Mouse (Mus musculus) adrenal gland, postnatal 36 days (tissue): ENCODE measurements around the gene 1700028P14Rik. TPM values are rescaled to one million over a fixed set of nuclear protein-coding genes. Genes with fewer than 3 reads are reported as not detected.
A peak's percentile ranks its signal among the peaks of the same experiment; 100 is the strongest.
"Not testable (repeated sequence)": the region's sequence is repeated elsewhere in the genome, so short reads cannot be mapped to it uniquely, and the experiment has no call there.

ENCODE experiments used
- DNase-seq, 2 experiments: peaks; one replicate each; pipeline ENCODE4 v3.0.0; 2021; ENCODE audit warnings: mixed read lengths in 1 of 2
- long read RNA-seq, 2 experiments: library from polyadenylated mRNA; stranded (forward); transcript quantifications; one replicate each; pipeline ENCODE4 v2.0.0; 2021; ENCODE audit warnings: borderline sequencing depth in 2 of 2
- total RNA-seq, 2 experiments: library from RNA; stranded (reverse); gene quantifications; 2 replicates each; pipeline ENCODE4 v1.2.3; 2021

1700028P14Rik gene
- total RNA-seq, result under 1 TPM in 1 of 2 experiments, not detected in 1; 0.33 TPM
- long read RNA-seq, experiment 1, result 0 reads
- long read RNA-seq, experiment 2, result 0 reads

- peak; percentile 65 to 74 for DNase-seq
Observed at GRCm38 (mm10) chr19:23652644-23653043, at the start of gene 1700028P14Rik. Gene 1700028P14Rik (minus strand): TSS chr19:23652812.

DNA sequence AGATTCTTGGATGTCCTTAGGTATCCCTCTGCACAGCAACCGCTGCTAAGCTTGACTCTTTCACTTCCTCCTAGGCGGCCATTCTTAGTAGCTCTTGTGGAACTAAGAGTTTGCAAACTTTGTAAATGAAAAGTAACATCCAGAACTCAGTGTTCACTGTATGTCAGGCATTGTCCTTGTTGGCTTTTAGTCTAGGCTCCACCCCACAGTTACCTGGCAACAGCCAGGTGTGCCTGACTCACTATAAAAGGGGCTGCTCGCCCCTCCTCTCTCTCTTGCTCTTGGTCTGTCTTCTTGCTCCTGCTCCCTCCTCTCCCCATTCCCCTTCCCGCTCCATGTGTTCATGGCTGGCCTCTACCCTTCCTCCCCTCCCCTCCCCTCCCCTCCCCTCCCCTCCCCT is 46.5 kb upstream of the 1700028P14Rik start:
- DNase-seq, result no peak

- peak; percentile 62 to 70 for DNase-seq
Observed at GRCm38 (mm10) chr19:23698366-23698765, 45.8 kb upstream of the 1700028P14Rik start.

- peak; percentile 51 to 52 for DNase-seq
Observed at GRCm38 (mm10) chr19:23697861-23698260, 45.2 kb upstream of the 1700028P14Rik start.

DNA sequence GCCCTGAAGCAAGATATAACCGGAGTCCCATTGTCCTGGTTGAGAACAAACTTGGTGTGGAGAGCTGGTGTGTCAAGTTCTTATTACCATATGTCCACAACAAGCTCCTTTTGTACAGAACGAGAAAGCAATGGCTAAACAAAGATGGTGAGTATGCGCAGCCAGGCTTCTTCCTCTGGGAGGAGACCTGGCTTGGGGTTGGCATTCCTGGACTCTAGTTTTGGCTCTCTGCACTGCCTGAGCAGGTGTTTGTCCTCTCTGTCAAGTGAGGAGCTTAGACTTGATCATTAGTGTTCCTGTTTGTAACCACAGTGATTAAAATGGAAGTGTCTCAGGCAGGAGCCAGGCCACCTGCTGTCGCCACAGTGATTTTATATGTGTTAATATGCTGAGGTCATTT is 41.7 kb upstream of the 1700028P14Rik start:
- DNase-seq, result no peak

DNA sequence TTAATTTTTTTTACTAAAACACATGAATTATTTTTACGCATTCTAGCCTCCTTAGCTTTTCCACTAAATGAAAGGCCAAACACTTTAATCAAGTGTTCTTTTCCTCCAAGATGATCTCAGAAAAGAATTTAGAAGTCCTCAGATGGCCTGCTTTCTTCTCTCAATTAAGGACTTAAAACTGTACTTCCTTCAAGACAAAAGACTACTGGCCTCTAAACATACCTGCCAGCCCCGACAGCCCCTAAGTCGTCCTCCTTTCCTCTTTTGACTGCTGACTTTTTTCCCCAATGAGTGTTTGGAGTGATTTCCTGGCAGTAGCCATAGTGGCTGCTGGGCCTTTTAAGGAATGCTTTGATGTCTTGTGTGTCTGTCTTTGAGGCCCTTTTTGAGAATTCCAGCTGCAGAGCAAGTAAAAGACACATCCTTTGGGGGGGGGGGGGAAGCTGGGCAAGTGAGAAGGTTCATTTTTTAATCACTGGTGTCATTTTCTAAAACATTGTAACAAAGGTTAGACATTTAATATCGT is 35.9 kb upstream of the 1700028P14Rik start:
- no peak for DNase-seq

GRCm38 (mm10) chr19:23687296-23688021 is 34.8 kb upstream of the 1700028P14Rik start, which contains the start of gene Ptar1:
Gene Ptar1 (plus strand): TSS chr19:23687429.
- DNase-seq, result peak; percentile 94 to 96

GRCm38 (mm10) chr19:23686962-23687295 is 34.3 kb upstream of the 1700028P14Rik start:
- DNase-seq, result no peak

GRCm38 (mm10) chr19:23675656-23676055 is 23.0 kb upstream of the 1700028P14Rik start:
- DNase-seq, result not testable (repeated sequence)

GRCm38 (mm10) chr19:23673021-23673420 is 20.4 kb upstream of the 1700028P14Rik start:
- DNase-seq, result no peak

DNA sequence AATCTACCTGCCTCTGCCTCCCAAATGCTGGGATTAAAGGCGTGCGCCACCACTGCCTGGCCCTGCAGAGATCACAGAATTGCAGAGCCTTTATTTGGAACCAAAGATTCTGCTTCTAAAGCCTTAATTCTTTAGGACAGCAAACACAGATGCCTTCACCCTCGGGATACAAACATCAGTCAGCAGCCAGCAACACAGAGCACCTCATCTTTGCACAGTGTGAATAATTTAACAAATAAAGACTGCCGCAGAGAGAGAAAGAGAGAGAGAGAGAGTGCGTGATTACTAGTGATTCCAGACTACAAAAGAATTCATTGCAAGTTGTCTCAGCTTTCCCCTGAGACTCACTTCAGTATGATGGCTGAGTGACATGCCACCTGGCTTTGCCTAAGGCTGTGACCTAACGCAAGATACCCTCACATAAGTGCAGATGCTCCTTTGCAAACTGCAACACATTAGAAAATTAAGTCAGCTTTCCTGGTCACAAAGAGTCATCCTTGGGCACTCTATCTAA is 15.6 kb upstream of the 1700028P14Rik start:
- no peak for DNase-seq

GRCm38 (mm10) chr19:23664083-23664482 is 11.5 kb upstream of the 1700028P14Rik start:
- no peak for DNase-seq

DNA sequence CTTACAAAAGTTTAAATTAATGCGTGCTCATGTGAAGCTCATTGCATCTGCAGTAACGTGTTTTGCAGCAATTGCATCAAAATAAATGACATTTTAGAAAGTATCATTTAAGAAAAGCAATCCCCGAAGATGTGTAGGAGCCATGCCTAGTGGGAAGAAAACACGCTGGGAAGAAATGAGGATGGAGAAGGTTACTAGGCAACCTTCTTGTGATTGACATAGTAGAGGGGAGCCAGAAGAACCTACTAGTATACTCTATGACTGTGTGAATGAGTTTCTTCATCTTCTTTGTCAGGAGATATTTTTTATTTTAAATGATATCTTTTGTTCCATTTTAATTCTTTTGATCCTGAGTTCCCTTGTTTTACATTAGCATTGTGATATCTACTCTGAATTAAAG is 5.7 kb upstream of the 1700028P14Rik start:
- DNase-seq, result no peak

- DNase-seq, result no peak
Observed at GRCm38 (mm10) chr19:23657261-23657932, 4.8 kb upstream of the 1700028P14Rik start.

DNA sequence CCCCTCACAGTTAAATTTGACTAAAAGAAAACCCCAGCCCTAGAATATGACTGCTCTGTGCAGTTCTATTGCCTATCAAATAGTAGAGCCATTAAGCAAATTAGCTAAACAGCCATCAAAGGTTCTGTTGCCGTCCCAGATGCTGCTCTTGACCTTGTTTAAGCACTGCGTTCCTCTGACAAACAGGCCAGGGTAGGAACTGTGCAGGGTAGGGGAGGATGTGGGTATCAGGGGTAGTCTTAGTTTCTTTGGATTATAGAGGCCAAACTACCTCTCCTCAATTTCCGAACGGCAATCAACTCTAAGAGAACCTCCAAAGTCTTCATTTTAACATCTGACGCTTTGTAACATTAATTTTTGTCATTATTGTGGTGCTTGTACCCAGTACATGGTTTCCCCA is 542 bp upstream of the 1700028P14Rik start:
- no peak for DNase-seq

DNA sequence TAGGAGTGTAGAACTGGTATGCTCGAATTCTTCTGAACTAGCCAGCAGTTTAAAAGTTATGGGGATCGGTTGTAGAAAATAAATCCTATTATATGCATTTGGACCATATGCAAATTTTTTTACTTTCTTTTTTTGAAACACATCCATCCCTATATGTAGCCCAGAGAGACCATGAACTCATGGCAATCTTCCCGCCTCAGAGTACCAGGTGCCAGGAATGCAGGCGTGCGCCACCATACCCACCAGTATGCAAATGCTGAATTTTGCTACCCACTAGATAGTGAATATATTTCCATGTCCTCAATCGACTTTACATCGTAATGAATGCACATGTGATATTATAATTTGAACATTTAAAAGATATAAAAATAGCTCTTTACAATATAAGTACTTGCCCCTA is 5.3 kb downstream of the 1700028P14Rik start:
- DNase-seq, result no peak

DNA sequence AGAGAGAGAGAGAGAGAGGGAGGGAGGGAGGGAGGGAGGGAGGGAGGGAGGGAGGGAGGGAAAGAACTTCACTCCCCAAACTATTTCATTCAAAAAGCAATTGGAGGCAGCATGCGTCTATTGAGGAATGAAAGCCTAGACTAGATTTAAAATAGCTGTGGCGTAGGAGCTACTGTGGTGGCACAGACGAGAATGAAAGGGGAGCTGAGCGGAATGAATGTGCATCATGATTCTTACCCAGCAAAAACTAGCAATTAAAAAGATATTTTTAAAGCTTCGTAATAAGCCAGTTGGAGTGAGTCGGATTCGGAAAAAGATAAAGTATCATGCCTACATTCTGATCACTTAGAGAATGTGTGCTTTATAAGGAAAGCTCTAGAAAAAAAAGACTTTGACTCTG is 7.3 kb downstream of the 1700028P14Rik start:
- DNase-seq, result no peak

DNA sequence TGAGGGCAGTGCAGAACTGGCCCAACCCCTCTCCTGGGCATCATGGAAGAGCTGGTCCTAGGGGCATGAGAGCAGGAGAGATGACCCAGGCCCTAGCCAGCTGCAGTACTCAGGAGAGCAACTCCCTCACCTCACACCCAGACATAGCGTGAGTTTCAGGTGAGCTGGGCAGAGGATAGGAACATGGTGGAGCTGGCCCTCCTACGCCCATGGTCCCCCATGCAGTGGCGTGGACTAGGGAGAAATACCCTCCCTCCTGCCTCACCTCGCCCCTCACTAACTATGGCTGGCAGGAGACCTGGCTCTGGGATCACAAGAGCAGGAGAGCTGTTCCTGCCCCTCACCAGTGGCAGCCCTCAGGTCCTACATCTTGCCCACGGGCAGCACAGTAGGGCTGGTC is 8.8 kb downstream of the 1700028P14Rik start:
- DNase-seq, result no peak

GRCm38 (mm10) chr19:23636786-23637185 is 15.8 kb downstream of the 1700028P14Rik start:
- no peak for DNase-seq

DNA sequence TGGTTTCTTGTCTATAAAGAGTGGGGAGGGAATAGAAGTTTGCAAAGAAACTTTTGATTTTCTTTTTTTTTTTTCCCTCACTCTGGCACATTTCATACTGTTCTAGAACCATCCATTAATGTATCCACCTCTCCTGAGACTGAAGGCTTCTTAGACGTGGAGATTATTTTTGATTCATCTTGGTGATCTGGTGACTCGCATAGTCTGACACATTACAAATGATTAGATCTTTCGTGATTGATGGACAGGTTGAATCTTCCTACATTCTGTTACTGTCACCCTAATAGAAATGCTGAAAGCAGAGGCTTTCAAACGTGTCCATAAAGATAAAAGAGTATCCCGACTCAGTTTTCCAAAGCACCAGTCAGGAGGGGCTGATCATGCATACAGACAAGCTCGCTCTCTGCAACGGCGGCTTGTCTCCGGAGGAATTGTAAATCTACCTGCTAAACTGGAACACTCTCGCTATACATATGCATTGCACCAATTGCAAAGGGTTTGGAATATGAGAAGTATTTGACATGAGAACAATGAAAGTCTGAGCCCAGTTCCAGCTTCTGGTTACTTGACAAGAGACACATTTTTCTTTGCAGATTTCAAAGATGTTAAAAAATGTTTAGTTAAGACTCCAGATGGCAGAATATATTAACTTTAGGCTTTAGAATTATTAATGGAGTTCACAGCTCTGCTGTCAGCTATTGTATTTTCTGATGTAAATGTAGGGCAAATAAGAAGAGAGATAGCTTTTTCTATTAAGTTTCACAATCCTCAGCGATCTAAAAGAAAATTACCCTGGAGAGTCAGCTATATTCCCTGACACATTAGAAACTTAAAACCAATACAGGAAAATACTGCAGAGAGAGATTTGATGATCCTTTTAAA is 20.8 kb downstream of the 1700028P14Rik start:
- no peak for DNase-seq

- peak in 1 of 2 experiments; percentile 2 for DNase-seq
Observed at GRCm38 (mm10) chr19:23614268-23614667, 38.3 kb downstream of the 1700028P14Rik start.

DNA sequence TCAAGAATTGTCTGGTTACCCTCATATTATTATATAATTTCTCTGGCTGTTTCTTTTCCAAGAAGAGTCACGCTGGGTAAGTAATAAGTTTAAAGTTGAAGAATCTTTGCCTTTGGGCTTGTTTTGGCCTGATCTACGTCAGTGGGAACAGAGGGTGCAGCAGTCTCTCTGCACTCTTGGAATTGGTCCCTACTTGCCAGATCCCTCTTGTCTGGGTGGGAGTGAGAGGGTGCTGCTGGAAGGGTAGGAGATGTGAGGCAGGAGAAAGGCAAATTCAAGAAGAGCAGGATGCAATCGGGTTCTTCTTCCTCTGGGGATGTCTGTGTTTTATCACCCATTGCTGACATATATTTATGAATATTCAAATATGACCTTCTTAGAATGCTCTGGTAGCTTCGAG is 42.9 kb downstream of the 1700028P14Rik start:
- DNase-seq, result no peak
